Mouse (Mus musculus) cortical plate, adult 2 months (tissue): Measurements from ENCODE around the gene Otog. TPM values are rescaled to one million over a fixed set of nuclear protein-coding genes. Genes with fewer than 3 reads are reported as not detected.

Source experiments
- H3K27ac ChIP-seq: fragments of 200-500 bp; 2 replicates; pipeline ENCODE4 v1.5.1; 2012; ENCODE audit warnings: low read length, control low read depth, inconsistent platforms; ENCODE audit not compliant: insufficient read depth
- H3K4me1 ChIP-seq: fragments of 200-500 bp; 2 replicates; pipeline ENCODE4 v1.6.1; 2011; ENCODE audit warnings: low read length; ENCODE audit not compliant: control insufficient read depth, insufficient read depth
- H3K4me3 ChIP-seq: fragments of 200-500 bp; 2 replicates; pipeline ENCODE4 v1.5.1; 2011; ENCODE audit warnings: mild to moderate bottlenecking, low read length, control low read depth; ENCODE audit not compliant: insufficient read depth
- CTCF ChIP-seq: fragments of 200-500 bp; IDR thresholded peaks from 2 replicates; pipeline ENCODE4 v1.5.1; 2011; ENCODE audit warnings: mild to moderate bottlenecking, control low read depth, low read length; ENCODE audit not compliant: insufficient read depth; ENCODE audit errors: extremely low read depth
- POLR2A ChIP-seq: fragments of 200-500 bp; IDR thresholded peaks from 2 replicates; pipeline ENCODE4 v1.6.1; 2011; ENCODE audit warnings: mild to moderate bottlenecking, low read length, control low read depth; ENCODE audit not compliant: insufficient read depth; ENCODE audit errors: extremely low read depth
- polyA plus RNA-seq: library from polyadenylated mRNA; depleted of rRNA; stranded (reverse); fragments of >200 nt; gene quantifications from 2 replicates; pipeline ENCODE4 v1.2.3, GENCODE M21; 2012; rRNA removed

Otog gene
- polyA plus RNA-seq, 1 experiment = 0.10 TPM

- no peak for TF ChIP-seq POLR2A
- no peak for TF ChIP-seq CTCF
- H3K4me3 ChIP-seq = no peak overlapping the region
- peaks cover 3% of the 10 kb centered on the region for H3K4me1 ChIP-seq
- H3K27ac ChIP-seq = no peak overlapping the region
Observed at GRCm38 (mm10) chr7:46341471-46341870, 100.7 kb downstream of the Otog start.

DNA sequence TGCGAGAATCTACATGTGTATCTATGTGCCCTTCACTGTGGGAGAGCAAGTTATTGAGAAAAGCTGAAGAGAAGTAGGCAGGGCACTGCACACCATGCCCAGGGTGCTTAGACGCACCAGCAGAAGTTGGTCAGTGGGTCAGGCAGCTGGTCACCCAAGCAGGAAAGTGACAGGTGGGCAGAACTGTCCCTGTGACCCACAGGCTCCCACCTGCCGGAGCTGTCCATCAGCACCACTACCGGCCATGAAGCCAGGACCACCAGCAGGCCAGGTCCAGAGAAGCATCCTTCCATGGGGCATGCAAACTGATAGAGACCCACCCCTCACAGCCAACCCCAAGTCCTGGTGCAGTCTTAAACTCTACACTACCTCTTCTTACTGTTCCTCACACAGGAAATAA lies 106.9 kb downstream of the Otog start:
- Histone ChIP-seq H3K4me3 (no peak overlapping the region), H3K27ac (no peak overlapping the region), H3K4me1 (peaks cover under 1% of the 10 kb centered on the region)
- TF ChIP-seq CTCF = no peak
- no peak for TF ChIP-seq POLR2A

DNA sequence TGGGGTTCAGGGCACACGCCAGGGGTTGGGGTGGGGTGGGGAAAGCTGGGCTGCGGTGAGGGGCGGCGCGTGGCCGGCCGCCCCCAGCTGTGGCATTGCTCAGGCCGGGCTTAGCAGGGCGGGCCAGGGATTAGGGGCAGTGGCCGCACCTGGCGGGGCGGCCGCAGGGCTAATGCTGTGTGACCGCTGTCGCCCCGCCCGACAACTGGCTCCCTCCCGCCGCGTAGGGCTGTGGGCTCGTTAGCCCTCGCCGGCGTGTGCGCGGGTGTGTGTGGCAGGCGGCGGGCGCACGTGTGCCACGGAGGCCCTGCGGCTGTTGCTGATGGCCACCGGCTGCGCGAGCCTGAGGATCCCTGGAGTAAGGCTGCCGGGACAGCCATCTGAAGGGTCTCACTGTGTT lies 108.0 kb downstream of the Otog start:
- Histone ChIP-seq H3K4me1 (no peaks in the 10 kb centered on the region), H3K4me3 (no peak overlapping the region), H3K27ac (no peak overlapping the region)
- TF ChIP-seq POLR2A (no peak), CTCF (no peak)

- Histone ChIP-seq H3K4me3 (no peak overlapping the region), H3K27ac (no peak overlapping the region), H3K4me1 (no peaks in the 10 kb centered on the region)
- no peak for TF ChIP-seq CTCF
- TF ChIP-seq POLR2A = no peak
Observed at GRCm38 (mm10) chr7:46350119-46350702, 109.4 kb downstream of the Otog start.

DNA sequence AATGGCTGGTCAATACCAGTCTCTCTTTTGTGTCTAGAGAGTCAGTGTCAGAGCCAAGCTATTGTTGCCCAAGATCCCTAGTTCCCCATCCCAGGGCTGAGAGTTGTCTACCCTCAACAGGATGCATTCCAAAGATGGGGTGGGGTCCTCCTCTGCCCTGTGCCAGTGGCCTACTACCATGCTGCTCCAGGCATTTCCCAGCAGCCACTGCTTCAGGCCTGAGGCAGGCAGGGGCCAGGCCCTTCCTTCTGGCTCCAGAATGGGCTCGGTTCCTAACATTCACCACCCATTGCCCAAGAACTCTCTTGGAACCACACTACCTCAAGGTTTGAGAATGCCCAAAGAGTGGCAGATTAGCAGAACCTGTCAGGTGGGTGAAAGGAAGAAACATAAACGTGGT lies 112.0 kb downstream of the Otog start:
- Histone ChIP-seq H3K4me1 (no peaks in the 10 kb centered on the region), H3K4me3 (no peak overlapping the region), H3K27ac (no peak overlapping the region)
- TF ChIP-seq CTCF (no peak), POLR2A (no peak)

- TF ChIP-seq CTCF (no peak), POLR2A (no peak)
- no peak overlapping the region for H3K27ac ChIP-seq
- H3K4me3 ChIP-seq = no peak overlapping the region
- H3K4me1 ChIP-seq = no peaks in the 10 kb centered on the region
Observed at GRCm38 (mm10) chr7:46353216-46353615, 112.4 kb downstream of the Otog start.

- Histone ChIP-seq H3K4me3 (no peak overlapping the region), H3K4me1 (no peaks in the 10 kb centered on the region), H3K27ac (no peak overlapping the region)
- TF ChIP-seq POLR2A = no peak
- no peak for TF ChIP-seq CTCF
Observed at GRCm38 (mm10) chr7:46353875-46354274, 113.1 kb downstream of the Otog start.

Other genes starting within 250 kb of the Otog start
- 2.3 and 3.1 TPM in 2 replicates for gene Abcc6, start 210.7 kb upstream of the Otog start, polyA plus RNA-seq
- gene Nomo1, start 207.3 kb upstream of the Otog start, polyA plus RNA-seq = 70.3 and 71.5 TPM in 2 replicates
- 44.6 and 51.0 TPM in 2 replicates for gene Kcnj11, start 140.2 kb upstream of the Otog start, polyA plus RNA-seq
- gene Abcc8, start 61.0 kb upstream of the Otog start, polyA plus RNA-seq = 29.1 and 31.5 TPM in 2 replicates
- gene Ush1c, start 2.5 kb upstream of the Otog start, polyA plus RNA-seq = 0.15 and 0.29 TPM in 2 replicates
- 0.10 and 0.25 TPM in 2 replicates for gene Myod1, start 135.5 kb downstream of the Otog start, polyA plus RNA-seq
- 80.3 and 85.7 TPM in 2 replicates for gene Kcnc1, start 155.5 kb downstream of the Otog start, polyA plus RNA-seq